Mouse (Mus musculus) embryonic facial prominence, embryonic 13.5 days (tissue): ENCODE data around the gene Hdac7. TPM values are rescaled to one million over a fixed set of nuclear protein-coding genes. Genes with fewer than 3 reads are reported as not detected.
"Not testable (repeated sequence)": the region's sequence is repeated elsewhere in the genome, so short reads cannot be mapped to it uniquely, and the experiment has no call there.

Source experiments
- ATAC-seq: fragments of 200-750 bp; cut with Nextera tagmentation; 2 replicates; pipeline ENCODE4 v1.8.0; 2017; ENCODE audit warnings: low read depth; ENCODE audit not compliant: insufficient number of reproducible peaks, insufficient read depth, low FRiP score, low TSS enrichment
- H3K27ac ChIP-seq: fragments of 300-500 bp; sonication (generic); 2 replicates; pipeline ENCODE4 v1.5.1; 2015; ENCODE audit warnings: moderate library complexity, mild to moderate bottlenecking, inconsistent platforms
- H3K27me3 ChIP-seq: fragments of 300-500 bp; sonication (generic); 2 replicates; pipeline ENCODE4 v1.6.1; 2015; ENCODE audit warnings: mild to moderate bottlenecking, inconsistent platforms
- H3K36me3 ChIP-seq: fragments of 300-500 bp; sonication (generic); 2 replicates; pipeline ENCODE4 v1.6.1; 2015; ENCODE audit warnings: mild to moderate bottlenecking, inconsistent platforms
- H3K4me1 ChIP-seq: fragments of 300-500 bp; sonication (generic); 2 replicates; pipeline ENCODE4 v1.6.1; 2015; ENCODE audit warnings: inconsistent platforms
- H3K4me2 ChIP-seq: fragments of 300-500 bp; sonication (generic); 2 replicates; pipeline ENCODE4 v1.6.1; 2015; ENCODE audit warnings: moderate library complexity, mild to moderate bottlenecking, inconsistent platforms
- H3K4me3 ChIP-seq: fragments of 300-500 bp; sonication (generic); 2 replicates; pipeline ENCODE4 v1.5.1; 2015; ENCODE audit warnings: mild to moderate bottlenecking, inconsistent platforms
- H3K9ac ChIP-seq: fragments of 300-500 bp; sonication (generic); 2 replicates; pipeline ENCODE4 v1.6.1; 2015; ENCODE audit warnings: mild to moderate bottlenecking, inconsistent platforms
- H3K9me3 ChIP-seq: fragments of 300-500 bp; sonication (generic); 2 replicates; pipeline ENCODE4 v1.6.1; 2016; ENCODE audit warnings: inconsistent platforms
- WGBS: fragments of 180-500 bp; shearing (Covaris S2); methylation state at CpG from one replicate; pipeline ENCODE4 v1.1.7; 2015; ENCODE audit warnings: mixed read lengths; 5-methylcytosine and 5-hydroxymethylcytosine counted together
- polyA plus RNA-seq: library from polyadenylated mRNA; unstranded; fragments of >200 nt; fragmentation: Nextera tagmentation; extraction: Ambion mirVana; gene quantifications from 2 replicates; pipeline ENCODE4 v1.2.1, GENCODE M21; 2015

The Hdac7 gene
- polyA plus RNA-seq, 1 experiment from 2014 or later: 32.4 TPM

- Histone ChIP-seq H3K36me3 (0 out of 2 replicates have a peak, but pooled peaks cover 3% of the 10 kb centered on the region), H3K4me2 (no peak overlapping the region), H3K9ac (no peak overlapping the region), H3K4me1 (no peaks in the 10 kb centered on the region), H3K27me3 (no peaks in the 10 kb centered on the region), H3K4me3 (no peak overlapping the region), H3K27ac (no peak overlapping the region), H3K9me3 (0 out of 2 replicates have a peak, but pooled peaks cover 7% of the 10 kb centered on the region)
- ATAC-seq: no peak
- 84% methylated on average over 19 of the region's 19 CpGs for whole genome bisulfite sequencing
These were observed 27.0 kb upstream of the Hdac7 start for GRCm38 (mm10) chr15:97871055-97872030.

- 76% methylated on average over 4 of the region's 4 CpGs for WGBS
- H3K27ac ChIP-seq, H3K27me3 ChIP-seq, H3K9ac ChIP-seq, H3K4me1 ChIP-seq, H3K4me2 ChIP-seq, H3K36me3 ChIP-seq, ATAC-seq, H3K4me3 ChIP-seq: not testable (repeated sequence)
- peaks cover 13% of the 10 kb centered on the region; the same call in 1 of the 2 replicates for H3K9me3 ChIP-seq
These were observed 25.8 kb upstream of the Hdac7 start for GRCm38 (mm10) chr15:97870116-97870515.

GRCm38 (mm10) chr15:97868985-97869384, 24.7 kb upstream of the Hdac7 start:
- Histone ChIP-seq H3K4me1 (no peaks in the 10 kb centered on the region), H3K4me2 (no peak overlapping the region), H3K27ac (no peak overlapping the region), H3K9ac (no peak overlapping the region), H3K36me3 (0 out of 2 replicates have a peak, but pooled peaks cover 3% of the 10 kb centered on the region), H3K9me3 (peaks cover 13% of the 10 kb centered on the region; the same call in 1 of the 2 replicates), H3K4me3 (no peak overlapping the region), H3K27me3 (no peaks in the 10 kb centered on the region)
- ATAC-seq: no peak
- WGBS: 76% methylated on average over 6 of the region's 6 CpGs

- peaks cover 4% of the 10 kb centered on the region; the same call in 1 of the 2 replicates for H3K4me1 ChIP-seq
- no peak for ATAC-seq
These were observed 21.7 kb upstream of the Hdac7 start for GRCm38 (mm10) chr15:97865988-97866387.

GRCm38 (mm10) chr15:97865175-97865574, 20.9 kb upstream of the Hdac7 start:
- Histone ChIP-seq H3K36me3 (0 out of 2 replicates have a peak, but pooled peaks cover 3% of the 10 kb centered on the region), H3K4me2 (no peak overlapping the region), H3K4me3 (no peak overlapping the region), H3K27ac (no peak overlapping the region), H3K9me3 (peaks cover 13% of the 10 kb centered on the region; the same call in 1 of the 2 replicates), H3K4me1 (peaks cover 4% of the 10 kb centered on the region; the same call in 1 of the 2 replicates), H3K27me3 (no peaks in the 10 kb centered on the region), H3K9ac (no peak overlapping the region)
- no peak for ATAC-seq
- 62% methylated on average over 6 of the region's 6 CpGs for WGBS

More at GRCm38 (mm10) chr15:97865988-97866387, 21.7 kb upstream of the Hdac7 start:
- H3K36me3 ChIP-seq: 0 out of 2 replicates have a peak, but pooled peaks cover 3% of the 10 kb centered on the region
- no peak overlapping the region for H3K4me2 ChIP-seq
- no peak overlapping the region for H3K9ac ChIP-seq
- no peaks in the 10 kb centered on the region for H3K27me3 ChIP-seq
- H3K9me3 ChIP-seq: peaks cover 13% of the 10 kb centered on the region; the same call in 1 of the 2 replicates
- 96% methylated on average over 2 of the region's 2 CpGs for WGBS
- H3K4me3 ChIP-seq: no peak overlapping the region
- H3K27ac ChIP-seq: no peak overlapping the region

- Histone ChIP-seq H3K36me3 (0 out of 2 replicates have a peak, but pooled peaks cover 3% of the 10 kb centered on the region), H3K27me3 (no peaks in the 10 kb centered on the region), H3K9ac (no peak overlapping the region), H3K27ac (no peak overlapping the region), H3K4me3 (no peak overlapping the region), H3K9me3 (peaks cover 16% of the 10 kb centered on the region), H3K4me2 (no peak overlapping the region), H3K4me1 (peaks cover 4% of the 10 kb centered on the region; the same call in 1 of the 2 replicates)
- 65% methylated on average over 8 of the region's 8 CpGs for WGBS
- no peak for ATAC-seq
These were observed 20.2 kb upstream of the Hdac7 start for GRCm38 (mm10) chr15:97864361-97865045.

- Histone ChIP-seq H3K27me3 (no peaks in the 10 kb centered on the region), H3K4me3 (no peak overlapping the region), H3K9ac (no peak overlapping the region), H3K4me1 (peaks cover 4% of the 10 kb centered on the region; the same call in 1 of the 2 replicates), H3K36me3 (0 out of 2 replicates have a peak, but pooled peaks cover 3% of the 10 kb centered on the region), H3K9me3 (peaks cover 16% of the 10 kb centered on the region), H3K27ac (no peak overlapping the region), H3K4me2 (no peak overlapping the region)
- 78% methylated on average over 18 of the region's 18 CpGs for WGBS
- no peak for ATAC-seq
These were observed 19.2 kb upstream of the Hdac7 start for GRCm38 (mm10) chr15:97863494-97863881.

- Histone ChIP-seq H3K27me3 (no peaks in the 10 kb centered on the region), H3K4me3 (no peak overlapping the region), H3K4me2 (no peak overlapping the region), H3K36me3 (0 out of 2 replicates have a peak, but pooled peaks cover 3% of the 10 kb centered on the region), H3K9me3 (peaks cover 16% of the 10 kb centered on the region), H3K27ac (no peak overlapping the region), H3K9ac (no peak overlapping the region), H3K4me1 (peaks cover 4% of the 10 kb centered on the region; the same call in 1 of the 2 replicates)
- 54% methylated on average over 14 of the region's 14 CpGs for WGBS
- ATAC-seq: no peak
These were observed 18.7 kb upstream of the Hdac7 start for GRCm38 (mm10) chr15:97862881-97863493.

GRCm38 (mm10) chr15:97860353-97860752, 16.1 kb upstream of the Hdac7 start:
- Histone ChIP-seq H3K27ac (no peak overlapping the region), H3K9me3 (peaks cover 4% of the 10 kb centered on the region; the same call in 1 of the 2 replicates), H3K9ac (no peak overlapping the region), H3K4me2 (no peak overlapping the region), H3K36me3 (no peaks in the 10 kb centered on the region), H3K27me3 (no peaks in the 10 kb centered on the region), H3K4me3 (no peak overlapping the region), H3K4me1 (peaks cover 4% of the 10 kb centered on the region; the same call in 1 of the 2 replicates)
- no peak for ATAC-seq
- 79% methylated on average over 3 of the region's 3 CpGs for WGBS

GRCm38 (mm10) chr15:97858431-97858830, 14.1 kb upstream of the Hdac7 start:
- Histone ChIP-seq H3K27me3 (no peaks in the 10 kb centered on the region), H3K36me3 (no peaks in the 10 kb centered on the region), H3K9ac (no peak overlapping the region), H3K27ac (no peak overlapping the region), H3K9me3 (peaks cover 4% of the 10 kb centered on the region; the same call in 1 of the 2 replicates), H3K4me2 (no peak overlapping the region), H3K4me3 (no peak overlapping the region), H3K4me1 (peaks cover 2% of the 10 kb centered on the region; the same call in 1 of the 2 replicates)
- WGBS: 80% methylated on average over 4 of the region's 4 CpGs
- ATAC-seq: no peak

GRCm38 (mm10) chr15:97854551-97854950, 10.2 kb upstream of the Hdac7 start:
- Histone ChIP-seq H3K4me2 (no peak overlapping the region), H3K4me1 (0 out of 2 replicates have a peak, but pooled peaks cover 2% of the 10 kb centered on the region), H3K4me3 (no peak overlapping the region), H3K36me3 (no peaks in the 10 kb centered on the region), H3K27me3 (no peaks in the 10 kb centered on the region), H3K9ac (no peak overlapping the region), H3K9me3 (no peaks in the 10 kb centered on the region), H3K27ac (no peak overlapping the region)
- no peak for ATAC-seq
- WGBS: 63% methylated on average over 6 of the region's 6 CpGs
